Mouse (Mus musculus) heart, embryonic 16.5 days (tissue): Measurements from ENCODE around the gene Myo6. TPM values are rescaled to one million over a fixed set of nuclear protein-coding genes. Genes with fewer than 3 reads are reported as not detected.
A peak's percentile ranks its signal among the peaks of the same experiment; 100 is the strongest.
"Not testable (repeated sequence)": the region's sequence is repeated elsewhere in the genome, so short reads cannot be mapped to it uniquely, and the experiment has no call there.

ENCODE experiments used
- ATAC-seq: fragments of 200-750 bp; cut with Nextera tagmentation; replicated peaks from 2 replicates; pipeline ENCODE4 v1.8.0; 2017; ENCODE audit warnings: moderate number of reproducible peaks; ENCODE audit not compliant: insufficient read depth, low FRiP score; ENCODE audit errors: extremely low read depth
- H3K27ac ChIP-seq: fragments of 300-500 bp; sonication (generic); 2 replicates; pipeline ENCODE4 v1.5.1; 2014; ENCODE audit warnings: mild to moderate bottlenecking, low read length, control low read depth, moderate library complexity
- H3K27me3 ChIP-seq: fragments of 300-500 bp; sonication (generic); 2 replicates; pipeline ENCODE4 v1.6.1; 2014; ENCODE audit warnings: low read length, mixed read lengths; ENCODE audit not compliant: control insufficient read depth, insufficient read depth
- H3K36me3 ChIP-seq: fragments of 300-500 bp; sonication (generic); 2 replicates; pipeline ENCODE4 v1.6.1; 2014; ENCODE audit not compliant: control insufficient read depth, insufficient read depth
- H3K4me1 ChIP-seq: fragments of 300-500 bp; sonication (generic); 2 replicates; pipeline ENCODE4 v1.6.1; 2014; ENCODE audit warnings: low read length, mixed read lengths; ENCODE audit not compliant: control insufficient read depth, insufficient read depth
- H3K4me2 ChIP-seq: fragments of 300-500 bp; sonication (generic); 2 replicates; pipeline ENCODE4 v1.6.1; 2014; ENCODE audit warnings: low read depth, mild to moderate bottlenecking, control low read depth, low read length
- H3K4me3 ChIP-seq: fragments of 300-500 bp; sonication (generic); 2 replicates; pipeline ENCODE4 v1.5.1; 2014; ENCODE audit warnings: mild to moderate bottlenecking, control low read depth, low read length
- H3K9ac ChIP-seq: fragments of 300-500 bp; sonication (generic); 2 replicates; pipeline ENCODE4 v1.6.1; 2014; ENCODE audit warnings: low read length, control low read depth
- H3K9me3 ChIP-seq: fragments of 300-500 bp; sonication (generic); replicated peaks from 2 replicates; pipeline ENCODE4 v1.6.1; 2016; ENCODE audit warnings: low read length; ENCODE audit not compliant: control insufficient read depth
- WGBS: fragments of 180-500 bp; shearing (Covaris S2); extraction: QIAGEN DNeasy Blood & Tissue Kit; methylation state at CpG from one replicate; pipeline ENCODE4 v1.1.7; 2014; 5-methylcytosine and 5-hydroxymethylcytosine counted together
- polyA plus RNA-seq: library from polyadenylated mRNA; unstranded; fragments of >200 nt; fragmentation: Nextera tagmentation; extraction: Ambion mirVana; gene quantifications from 2 replicates; pipeline ENCODE4 v1.2.1, GENCODE M21; 2015

The Myo6 gene
- polyA plus RNA-seq, 1 experiment from 2014 or later: 10.0 TPM

- Histone ChIP-seq H3K9ac (no peak overlapping the region), H3K27me3 (no peaks in the 10 kb centered on the region), H3K9me3 (no peaks in the 10 kb centered on the region), H3K4me3 (no peak overlapping the region), H3K36me3 (peaks cover under 1% of the 10 kb centered on the region; the same call in 1 of the 2 replicates), H3K4me1 (no peaks in the 10 kb centered on the region), H3K4me2 (no peak overlapping the region), H3K27ac (no peak overlapping the region)
- WGBS: 75% methylated on average over 5 of the region's 5 CpGs
- ATAC-seq: no peak; the same call in 1 of the 2 replicates
Measured at GRCm38 (mm10) chr9:80313610-80314009, 148.8 kb downstream of the Myo6 start.

- H3K27ac ChIP-seq: no peak overlapping the region
- H3K4me3 ChIP-seq: no peak overlapping the region
- WGBS: 91% methylated on average over 6 of the region's 6 CpGs
- H3K36me3 ChIP-seq: no peaks in the 10 kb centered on the region
- H3K4me1 ChIP-seq: no peaks in the 10 kb centered on the region
- no peak for ATAC-seq
- H3K27me3 ChIP-seq: no peaks in the 10 kb centered on the region
- H3K9ac ChIP-seq: no peak overlapping the region
- H3K9me3 ChIP-seq: no peaks in the 10 kb centered on the region
- no peak overlapping the region for H3K4me2 ChIP-seq
Measured at GRCm38 (mm10) chr9:80315922-80316321, 151.1 kb downstream of the Myo6 start.

- Histone ChIP-seq H3K27me3 (no peaks in the 10 kb centered on the region), H3K27ac (no peak overlapping the region), H3K4me2 (no peak overlapping the region), H3K9me3 (no peaks in the 10 kb centered on the region), H3K9ac (no peak overlapping the region), H3K4me1 (no peaks in the 10 kb centered on the region), H3K4me3 (no peak overlapping the region), H3K36me3 (no peaks in the 10 kb centered on the region)
- ATAC-seq: 0 out of 2 replicates have a peak, but pooled peaks have one; percentile 49
- WGBS: 39% methylated on average over 6 of the region's 6 CpGs
Measured at GRCm38 (mm10) chr9:80318027-80318426, 153.2 kb downstream of the Myo6 start.

- not testable (repeated sequence) for ATAC-seq
Measured at GRCm38 (mm10) chr9:80321051-80321887, 156.4 kb downstream of the Myo6 start.

DNA sequence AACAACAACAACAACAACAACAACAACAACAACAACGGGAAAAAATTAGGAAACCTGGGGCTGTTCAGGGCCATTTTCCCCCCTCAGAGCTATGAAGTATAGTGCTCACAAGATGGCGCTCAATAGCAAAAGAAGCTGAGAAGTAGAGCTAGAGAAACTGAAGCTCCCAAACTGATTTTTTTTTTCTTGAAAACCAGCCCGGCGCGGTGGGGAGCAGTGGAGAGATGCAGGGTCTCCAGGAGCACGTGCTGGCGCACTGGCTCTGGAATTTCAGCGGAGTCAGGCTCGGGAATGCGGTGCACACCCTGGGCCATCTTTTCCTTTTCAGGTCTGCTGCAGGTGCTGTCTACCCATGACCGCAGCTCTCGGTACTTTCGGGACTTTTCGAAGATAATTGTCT, 167.3 kb downstream of the Myo6 start:
- Histone ChIP-seq H3K27ac (no peak overlapping the region), H3K9ac (no peak overlapping the region)

More at GRCm38 (mm10) chr9:80321051-80321887, 156.4 kb downstream of the Myo6 start:
- H3K9me3 ChIP-seq, H3K27ac ChIP-seq, H3K4me3 ChIP-seq, H3K27me3 ChIP-seq, H3K4me2 ChIP-seq, H3K36me3 ChIP-seq, H3K4me1 ChIP-seq, H3K9ac ChIP-seq: not testable (repeated sequence)
- 97% methylated on average over 2 of the region's 2 CpGs for WGBS

GRCm38 (mm10) chr9:80333466-80333865, 168.6 kb downstream of the Myo6 start:
- Histone ChIP-seq H3K27ac (no peak overlapping the region), H3K27me3 (no peaks in the 10 kb centered on the region), H3K4me1 (no peaks in the 10 kb centered on the region), H3K36me3 (no peaks in the 10 kb centered on the region), H3K9me3 (no peaks in the 10 kb centered on the region), H3K9ac (no peak overlapping the region), H3K4me2 (no peak overlapping the region; the same call in 1 of the 2 replicates), H3K4me3 (no peak overlapping the region)
- 51% methylated on average over 8 of the region's 8 CpGs for WGBS
- no peak for ATAC-seq

More for the DNA sequence above, 167.3 kb downstream of the Myo6 start:
- WGBS: 19% methylated on average over 14 of the region's 14 CpGs
- ATAC-seq: no peak
- no peaks in the 10 kb centered on the region for H3K27me3 ChIP-seq
- no peaks in the 10 kb centered on the region for H3K9me3 ChIP-seq
- H3K4me1 ChIP-seq: no peaks in the 10 kb centered on the region
- peak overlapping the region; percentile 48 for H3K4me3 ChIP-seq
- peak overlapping the region; percentile 76 for H3K4me2 ChIP-seq
- H3K36me3 ChIP-seq: no peaks in the 10 kb centered on the region

- no peak for ATAC-seq
- Histone ChIP-seq H3K27ac (no peak overlapping the region), H3K27me3 (no peaks in the 10 kb centered on the region), H3K4me2 (no peak overlapping the region), H3K4me1 (no peaks in the 10 kb centered on the region), H3K9ac (no peak overlapping the region), H3K36me3 (no peaks in the 10 kb centered on the region), H3K4me3 (no peak overlapping the region), H3K9me3 (no peaks in the 10 kb centered on the region)
- WGBS: 73% methylated on average over 14 of the region's 14 CpGs
Measured at GRCm38 (mm10) chr9:80333998-80334605, 169.3 kb downstream of the Myo6 start.

DNA sequence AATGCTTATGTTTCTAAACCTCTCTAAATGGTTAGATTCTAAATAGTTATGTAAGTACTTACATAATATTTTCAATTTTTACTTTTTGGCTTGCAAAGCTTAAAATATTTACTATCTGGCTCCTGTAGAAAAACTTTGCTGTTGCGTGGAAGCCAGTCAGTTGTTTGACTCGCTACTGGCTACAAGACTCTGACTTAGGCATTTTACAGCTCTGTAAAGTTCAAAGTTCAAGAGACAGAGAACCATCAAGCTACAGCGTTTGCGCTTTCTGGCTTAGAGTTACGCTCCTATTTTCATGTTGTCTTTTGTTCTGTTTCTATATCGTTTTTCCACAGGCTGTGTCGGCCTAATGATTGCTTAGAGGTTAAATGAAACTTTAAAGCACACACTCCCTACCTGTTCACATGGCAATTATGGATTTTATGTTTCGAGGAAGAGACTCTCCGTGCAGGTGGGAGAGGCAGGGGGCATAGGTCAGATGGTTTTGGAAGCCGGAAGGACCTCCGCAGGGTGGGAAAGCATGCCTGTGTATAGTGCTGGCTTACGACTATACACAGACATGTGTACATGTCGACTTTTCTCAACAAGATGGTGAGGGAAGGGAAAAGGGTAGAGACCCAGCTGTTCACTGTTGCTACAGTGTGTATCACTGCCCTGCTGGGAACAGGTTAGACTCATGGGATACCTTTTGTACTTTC, 171.0 kb downstream of the Myo6 start:
- no peak overlapping the region for H3K9ac ChIP-seq
- no peak overlapping the region for H3K4me3 ChIP-seq
- ATAC-seq: no peak
- no peaks in the 10 kb centered on the region for H3K9me3 ChIP-seq
- WGBS: 87% methylated on average over 13 of the region's 13 CpGs
- H3K36me3 ChIP-seq: no peaks in the 10 kb centered on the region
- no peaks in the 10 kb centered on the region for H3K27me3 ChIP-seq
- H3K4me1 ChIP-seq: no peaks in the 10 kb centered on the region
- H3K4me2 ChIP-seq: no peak overlapping the region
- H3K27ac ChIP-seq: no peak overlapping the region

GRCm38 (mm10) chr9:80338026-80338425, 173.2 kb downstream of the Myo6 start:
- Histone ChIP-seq H3K27me3 (no peaks in the 10 kb centered on the region), H3K9ac (no peak overlapping the region), H3K9me3 (no peaks in the 10 kb centered on the region), H3K36me3 (no peaks in the 10 kb centered on the region), H3K27ac (no peak overlapping the region), H3K4me2 (no peak overlapping the region), H3K4me3 (no peak overlapping the region), H3K4me1 (no peaks in the 10 kb centered on the region)
- WGBS: 86% methylated on average over 6 of the region's 6 CpGs
- no peak for ATAC-seq
